Mouse (Mus musculus) subcutaneous adipose tissue, adult 2 months (tissue): Measurements from ENCODE around the gene Lrrc27. TPM values are rescaled to one million over a fixed set of nuclear protein-coding genes. Genes with fewer than 3 reads are reported as not detected.

Experiments used
- polyA plus RNA-seq: library from polyadenylated mRNA; depleted of rRNA; stranded (reverse); fragments of >200 nt; gene quantifications from 2 replicates; pipeline ENCODE4 v1.2.3, GENCODE M21; 2012; ENCODE audit warnings: low replicate concordance; rRNA removed

The Lrrc27 gene
- polyA plus RNA-seq, result 23.0 and 39.1 TPM in 2 replicates

DNA sequence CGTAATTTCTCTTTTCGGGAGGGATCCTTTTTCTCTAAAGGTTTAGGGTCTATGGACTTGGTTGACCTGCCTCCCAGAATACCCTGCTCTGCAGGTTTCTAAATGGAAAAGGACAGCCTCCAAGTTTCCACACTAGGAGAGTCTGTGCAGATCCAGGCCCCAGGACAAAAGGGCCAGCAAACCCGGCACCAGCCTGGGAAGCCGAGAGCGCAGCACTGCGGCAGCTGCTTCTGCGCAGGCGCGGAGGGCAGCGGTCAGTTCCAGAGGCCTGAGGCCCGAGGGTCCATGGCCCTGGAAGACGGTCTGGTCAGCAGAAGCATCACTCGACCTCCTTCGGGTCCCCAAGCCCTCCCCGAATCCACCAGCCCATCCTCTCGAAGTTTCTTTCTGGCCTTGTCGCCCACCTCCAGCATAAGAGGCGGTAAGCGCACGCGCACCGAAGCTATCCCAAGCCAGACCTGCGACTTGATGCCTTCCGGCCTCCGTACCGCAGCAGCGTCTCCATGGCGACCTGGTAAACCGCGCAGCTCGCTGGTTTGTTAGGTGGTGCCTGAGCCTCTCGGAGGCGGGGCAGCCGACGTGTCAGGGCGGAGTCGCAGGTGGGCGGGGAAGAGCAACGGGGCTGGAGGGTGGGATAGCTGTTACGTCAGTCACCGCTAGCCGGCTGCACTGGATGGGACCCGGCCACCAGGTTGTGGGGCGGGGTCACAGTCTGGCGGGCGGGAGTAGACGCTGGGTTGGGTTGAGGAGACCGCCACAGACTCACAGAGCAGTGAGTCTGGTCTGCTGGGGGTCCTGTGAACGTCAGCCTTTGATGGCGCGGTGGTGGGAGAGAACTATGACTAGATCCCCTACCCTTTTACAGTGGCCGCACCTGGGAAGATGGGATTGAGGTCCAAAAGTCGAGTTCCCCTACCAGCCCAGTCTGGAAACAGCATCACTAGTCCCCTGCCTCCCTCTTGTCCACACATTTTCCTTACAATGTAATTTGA lies at the start of gene Lrrc27, which contains the start of gene Stk32c:
Lrrc27 (plus strand) TSS at position 235 of the 992 bp plus-strand sequence.
Stk32c (minus strand) TSS at position 554 of the 992 bp plus-strand sequence.

DNA sequence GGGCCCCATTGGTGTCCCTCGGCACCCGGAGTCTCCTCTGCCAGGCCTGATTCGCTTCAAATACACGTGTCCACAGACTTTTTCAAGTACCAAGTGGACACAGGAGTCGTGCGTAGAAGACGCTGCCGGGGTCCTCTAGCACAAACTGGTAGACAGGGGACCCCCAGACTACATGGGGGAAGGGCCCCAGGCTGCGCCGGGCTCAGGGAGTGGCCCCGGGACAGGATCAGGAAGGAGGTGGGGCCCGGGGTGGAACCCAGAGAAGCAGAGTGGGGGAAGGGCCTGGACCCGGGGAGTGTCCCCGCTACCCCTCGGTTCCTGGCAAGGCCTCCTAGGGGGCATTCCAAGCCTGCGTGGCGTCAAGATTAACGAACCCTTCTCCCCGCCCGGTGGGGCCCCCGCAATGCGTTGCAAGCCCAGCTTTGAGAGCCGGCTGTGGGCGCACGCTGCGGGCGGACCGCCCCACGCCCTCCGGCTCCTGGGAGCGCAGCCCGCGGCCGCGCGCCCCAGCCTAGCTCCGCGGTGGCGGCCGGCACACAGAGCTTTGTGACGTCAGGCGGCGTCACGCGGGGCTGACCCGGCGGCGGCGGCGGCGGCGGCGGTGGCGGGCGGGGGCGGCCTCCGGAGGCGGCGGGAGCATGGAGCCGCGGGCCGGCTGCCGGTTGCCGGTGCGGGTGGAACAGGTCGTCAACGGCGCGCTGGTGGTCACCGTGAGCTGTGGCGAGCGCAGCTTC lies 35.3 kb downstream of the Lrrc27 start, which contains the start of gene Pwwp2b:
Pwwp2b (plus strand) TSS at position 602 of the 734 bp plus-strand sequence.

Other genes with a start within 250 kb of the Lrrc27 start
- gene Dpysl4, start 127.0 kb upstream of the Lrrc27 start, polyA plus RNA-seq, result 0.30 and 10.3 TPM in 2 replicates
- 1.8 and 4.3 TPM in 2 replicates for gene Stk32c, start 319 bp downstream of the Lrrc27 start, polyA plus RNA-seq
- gene Pwwp2b, start 35.5 kb downstream of the Lrrc27 start, polyA plus RNA-seq, result 9.3 and 15.7 TPM in 2 replicates
- gene Inpp5a, start 176.1 kb downstream of the Lrrc27 start, polyA plus RNA-seq, result 44.8 and 56.9 TPM in 2 replicates